Mouse (Mus musculus): ENCODE data around the gene Olfr139.

The Olfr139 gene

GRCm38 (mm10) chr11:74056451-74056850 lies at the start of gene Olfr139, which contains the start of gene Olfr399:
Gene Olfr139, minus strand, starts transcription at chr11:74056551.
Gene Olfr399, minus strand, starts transcription at chr11:74056615.
- DNase-seq = no peak

GRCm38 (mm10) chr11:74105066-74105465 lies 48.7 kb upstream of the Olfr139 start:
- no peak for DNase-seq

- no peak for DNase-seq
Observed at GRCm38 (mm10) chr11:74101507-74101906, 45.2 kb upstream of the Olfr139 start.

GRCm38 (mm10) chr11:74100724-74101123 lies 44.4 kb upstream of the Olfr139 start:
- DNase-seq = no peak

GRCm38 (mm10) chr11:74069655-74070054 lies 13.3 kb upstream of the Olfr139 start, which contains the start of gene Zfp616:
Gene Zfp616, plus strand, starts transcription at chr11:74069955.
- no peak for DNase-seq

- no peak for DNase-seq
Observed at GRCm38 (mm10) chr11:74051347-74051746, 5.0 kb downstream of the Olfr139 start.
